Mouse (Mus musculus): Measurements from ENCODE around the gene Mrps23.

Mrps23 gene

DNA sequence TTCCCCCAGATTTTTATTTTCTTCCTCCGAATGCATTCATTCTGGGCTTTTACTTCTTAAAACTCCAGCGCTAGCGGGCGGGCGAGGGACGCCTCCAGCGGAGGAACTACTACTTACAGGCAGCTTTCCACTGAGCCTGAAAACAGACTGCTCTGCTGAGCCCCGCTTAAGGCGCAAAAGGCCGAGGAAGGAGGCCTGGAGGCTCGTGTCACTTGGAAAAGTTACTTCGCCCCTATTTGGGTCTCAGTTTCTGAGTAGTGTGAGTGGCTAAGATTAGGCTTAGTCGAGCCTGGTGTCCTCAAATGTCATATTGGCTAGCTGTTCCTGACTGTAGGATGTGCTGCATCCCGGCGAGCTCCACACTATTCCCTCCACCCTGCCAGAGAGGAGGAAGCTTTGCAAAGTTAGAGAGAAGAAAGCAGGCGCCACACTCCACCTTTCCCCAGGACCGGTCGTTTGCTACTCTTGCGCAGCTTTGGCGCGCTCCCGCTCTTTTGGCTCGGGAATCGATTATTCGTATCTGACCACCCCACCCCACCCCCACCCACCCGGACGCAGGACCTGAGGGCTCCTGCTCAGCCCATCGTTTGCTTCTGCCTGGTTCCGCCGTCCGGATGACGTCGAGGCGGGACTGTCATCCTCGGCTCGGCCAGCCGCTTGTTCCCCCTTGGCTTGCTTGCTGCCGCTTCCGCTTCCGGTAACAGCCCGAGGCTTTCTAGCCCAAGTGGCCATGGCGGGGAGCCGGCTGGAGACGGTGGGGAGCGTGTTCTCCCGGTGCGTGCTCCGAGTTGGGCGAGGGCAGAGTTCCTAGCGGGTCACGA lies at the start of gene Mrps23:
Gene Mrps23, plus strand, starts transcription at position 677 of the 821 bp plus-strand sequence.
- peak; percentile 97 for DNase-seq

DNA sequence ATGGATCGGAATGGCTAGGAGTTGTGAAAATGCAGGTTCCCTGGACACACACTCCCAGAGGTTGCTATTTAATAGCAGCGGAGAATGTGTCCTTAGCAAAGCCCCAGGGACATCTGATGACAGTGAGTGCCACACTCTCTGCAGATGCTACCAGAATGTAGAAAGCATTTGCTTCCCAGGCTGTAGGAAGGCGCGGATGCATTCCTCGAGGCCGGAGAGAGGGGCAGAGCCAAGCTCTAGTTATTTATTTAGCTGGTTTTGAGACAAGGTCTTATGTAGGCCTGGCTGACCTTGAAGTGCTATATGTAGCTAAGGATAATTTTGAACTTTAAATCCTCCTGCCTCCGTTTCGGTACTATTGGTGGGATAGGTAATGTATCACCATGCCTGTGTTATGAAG lies 49.7 kb upstream of the Mrps23 start:
- DNase-seq, result no peak

DNA sequence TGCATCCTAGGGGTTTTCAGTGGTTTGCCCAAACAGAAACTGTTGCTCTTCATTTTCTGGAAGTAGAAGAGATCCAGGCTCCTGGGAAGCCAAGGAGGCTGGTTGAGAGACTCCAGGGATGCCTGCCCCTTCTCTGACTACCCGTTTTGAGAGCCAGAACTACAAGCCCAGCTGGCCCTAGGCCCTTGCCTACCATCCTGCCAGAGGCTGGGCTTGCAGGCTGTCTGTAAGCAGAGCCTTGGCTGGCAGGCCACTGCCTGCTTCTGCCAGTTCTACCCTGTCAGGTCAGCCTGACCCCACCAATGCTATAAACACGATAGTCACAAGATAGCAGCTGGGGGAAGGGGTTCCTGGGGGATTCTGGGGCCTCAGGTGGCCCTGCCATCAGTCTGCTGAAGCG lies 48.7 kb upstream of the Mrps23 start:
- no peak for DNase-seq

DNA sequence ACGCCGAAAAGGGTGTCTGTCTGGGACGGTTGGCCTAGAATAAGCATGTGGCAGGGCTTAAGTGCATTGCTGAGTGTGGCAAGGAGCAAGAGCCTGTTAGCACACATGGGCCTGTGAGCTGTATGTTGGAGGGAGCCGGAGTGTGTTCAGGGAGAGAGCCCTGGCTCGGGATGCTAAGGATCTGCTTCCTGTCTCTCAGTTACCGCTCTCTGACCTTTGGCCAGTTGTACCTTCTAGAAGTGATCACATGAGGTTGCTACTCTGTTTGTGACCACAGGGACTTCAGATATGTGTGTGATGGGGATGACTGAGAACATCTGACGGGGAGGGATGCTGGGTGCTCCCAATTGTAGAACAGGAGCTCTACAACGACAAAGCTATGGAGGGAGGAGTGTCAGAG lies 48.2 kb upstream of the Mrps23 start:
- no peak for DNase-seq

DNA sequence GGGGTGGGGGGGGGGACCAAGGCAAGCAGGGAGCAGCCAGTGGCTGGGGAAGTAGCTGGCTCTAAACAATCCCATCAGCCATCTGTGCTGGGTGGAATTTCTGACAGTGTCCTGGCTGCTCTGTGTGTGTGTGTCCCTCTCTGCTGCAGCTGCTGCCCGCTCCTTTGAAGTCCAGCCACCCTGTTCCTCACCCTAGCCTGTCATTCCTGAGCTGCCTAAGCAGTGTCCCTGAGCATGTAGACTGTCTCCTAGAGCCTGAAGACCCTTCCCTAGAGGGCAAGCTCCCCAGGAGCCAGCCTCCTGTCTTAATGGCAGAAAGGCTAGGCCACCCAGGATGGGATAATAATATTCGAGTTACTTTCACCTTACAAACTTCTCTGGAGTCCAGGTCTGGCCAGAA lies 47.8 kb upstream of the Mrps23 start:
- DNase-seq, result no peak

DNA sequence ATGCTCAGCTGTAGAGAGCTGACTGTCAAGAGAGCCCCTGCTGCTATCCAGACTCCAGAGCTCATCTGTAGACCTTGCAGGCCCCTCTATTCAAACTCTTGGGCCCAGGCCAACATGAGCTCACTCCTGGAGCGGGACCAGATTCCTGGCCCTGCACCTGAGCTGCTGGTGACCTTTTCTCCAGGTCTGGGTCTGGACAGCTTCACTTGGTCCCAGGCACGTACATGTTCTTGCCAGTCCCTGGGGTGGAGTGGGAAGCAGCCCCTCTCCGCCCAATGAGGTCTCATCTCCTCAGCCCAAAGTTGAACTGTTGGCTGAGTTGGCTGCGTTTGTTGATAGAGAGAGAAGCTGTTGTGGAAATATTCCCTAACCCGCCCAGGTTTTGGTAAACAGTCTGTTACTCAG lies 45.3 kb upstream of the Mrps23 start:
- DNase-seq, result no peak

DNA sequence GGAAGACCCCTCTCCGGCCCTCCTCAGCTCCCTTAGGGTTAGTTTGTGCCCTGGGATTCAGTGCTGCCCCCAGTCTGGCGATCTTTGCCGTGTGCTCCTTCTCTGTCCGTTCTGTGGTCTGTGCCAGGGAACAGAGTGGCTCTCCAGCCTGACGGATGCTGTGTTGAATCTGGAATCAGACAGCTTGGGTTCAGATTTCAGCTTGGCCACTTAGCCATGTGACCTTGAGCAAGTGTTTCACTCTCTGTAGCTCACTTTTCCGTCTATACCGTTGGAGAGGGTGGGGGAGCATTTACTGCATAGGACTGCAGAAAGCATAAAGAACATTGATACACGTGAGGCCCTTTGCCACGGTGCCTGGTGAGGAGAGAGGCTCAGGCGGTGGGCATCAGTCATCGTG lies 44.8 kb upstream of the Mrps23 start:
- DNase-seq, result no peak

DNA sequence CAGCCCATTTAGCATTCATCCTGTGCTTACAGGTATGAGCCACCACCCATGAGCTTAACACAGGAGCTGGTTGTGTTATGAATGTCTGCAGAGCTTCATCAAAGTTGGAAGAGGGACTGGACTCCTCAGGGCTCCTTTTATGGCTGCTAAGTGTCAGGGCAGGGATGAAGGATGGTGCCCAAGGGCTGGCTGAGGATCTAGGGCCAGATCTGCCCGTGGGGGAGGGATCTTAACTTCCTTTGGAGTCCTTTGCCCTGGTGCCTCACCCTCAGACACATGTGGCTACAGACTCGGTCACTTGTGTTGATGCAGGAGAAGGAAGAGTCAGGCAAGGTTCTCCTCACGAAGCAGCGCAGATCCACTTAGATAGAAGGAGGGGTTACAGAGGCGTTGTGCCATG lies 43.9 kb upstream of the Mrps23 start:
- DNase-seq, result no peak

DNA sequence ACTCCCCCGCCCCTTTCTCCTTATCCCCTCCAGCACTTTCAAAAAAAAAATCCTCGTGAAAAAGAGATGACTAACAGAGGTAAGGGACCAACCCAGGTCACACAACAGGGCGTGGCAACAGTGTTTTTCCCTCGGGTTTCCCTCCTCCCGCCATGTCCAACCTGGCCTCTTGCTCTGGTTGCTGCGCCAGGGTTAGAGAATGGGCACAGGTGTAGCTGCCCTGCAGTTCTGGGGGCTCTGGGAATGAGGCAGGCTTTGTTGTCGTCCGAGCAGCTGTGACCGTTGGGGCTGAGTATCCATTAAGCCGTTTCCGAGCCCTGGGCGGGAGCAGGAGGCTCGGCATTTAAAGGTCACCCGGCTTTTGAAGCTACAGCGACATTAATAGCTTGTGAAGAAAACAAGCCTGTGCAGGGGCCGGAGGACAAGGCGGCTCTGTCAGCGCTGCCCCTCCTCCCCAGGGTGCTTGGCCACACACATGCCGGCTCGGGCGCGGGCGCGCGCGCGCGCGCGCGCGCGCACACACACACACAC lies 43.1 kb upstream of the Mrps23 start:
- peak; percentile 92 for DNase-seq

DNA sequence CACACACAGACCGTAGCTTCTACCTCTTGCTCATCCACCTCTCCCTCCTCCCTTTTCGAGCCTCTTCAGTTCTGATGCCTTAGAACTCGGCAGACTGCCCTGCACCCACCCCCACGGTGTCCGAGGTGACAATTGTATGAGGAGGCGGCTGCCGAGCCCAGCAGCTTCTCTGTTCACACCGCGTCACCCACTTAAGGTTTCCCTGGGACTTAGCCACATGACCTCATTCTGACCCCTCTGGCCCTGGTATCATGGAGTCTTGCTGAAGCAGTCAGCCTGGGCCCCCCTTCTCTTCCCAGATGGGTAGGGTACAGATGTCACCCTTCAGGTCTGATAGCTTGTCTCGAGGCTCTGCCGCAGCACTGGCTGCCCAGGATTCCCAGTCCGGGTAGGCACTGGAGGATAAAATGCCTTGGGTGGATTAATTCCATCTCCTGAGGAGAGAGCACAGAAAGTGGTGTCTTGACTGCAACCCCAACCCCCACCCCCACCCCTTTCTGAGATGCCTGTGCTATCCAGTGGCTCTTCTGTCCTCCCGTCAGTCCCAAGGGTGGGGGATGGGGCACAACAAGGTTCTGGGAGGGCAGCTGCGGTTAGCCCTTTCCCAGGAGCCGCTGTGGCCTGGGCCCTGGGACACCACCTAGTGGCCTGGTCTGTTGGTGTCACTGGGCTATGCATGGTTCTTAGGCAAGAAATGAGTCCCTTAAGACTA lies 42.4 kb upstream of the Mrps23 start:
- DNase-seq, result peak; percentile 94

DNA sequence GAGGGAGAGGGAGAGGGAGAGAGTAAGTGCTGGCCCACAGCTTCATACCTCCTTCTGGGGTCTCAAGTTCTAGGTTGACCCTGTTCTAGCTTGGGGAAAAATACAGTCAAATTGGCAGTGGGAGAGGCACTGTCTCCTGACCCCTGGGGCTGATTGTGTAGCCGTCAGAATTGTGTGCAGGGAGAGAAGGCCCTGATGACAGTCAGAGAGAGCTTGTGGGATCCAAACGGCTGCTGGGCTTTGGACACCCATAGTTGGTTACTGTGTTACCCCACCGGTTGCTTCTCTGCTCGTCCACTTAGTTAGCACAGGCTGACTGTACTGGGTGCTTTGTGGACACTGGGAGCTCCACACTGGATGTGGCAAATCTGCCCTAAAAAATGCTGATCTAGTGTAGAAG lies 41.4 kb upstream of the Mrps23 start:
- no peak for DNase-seq

DNA sequence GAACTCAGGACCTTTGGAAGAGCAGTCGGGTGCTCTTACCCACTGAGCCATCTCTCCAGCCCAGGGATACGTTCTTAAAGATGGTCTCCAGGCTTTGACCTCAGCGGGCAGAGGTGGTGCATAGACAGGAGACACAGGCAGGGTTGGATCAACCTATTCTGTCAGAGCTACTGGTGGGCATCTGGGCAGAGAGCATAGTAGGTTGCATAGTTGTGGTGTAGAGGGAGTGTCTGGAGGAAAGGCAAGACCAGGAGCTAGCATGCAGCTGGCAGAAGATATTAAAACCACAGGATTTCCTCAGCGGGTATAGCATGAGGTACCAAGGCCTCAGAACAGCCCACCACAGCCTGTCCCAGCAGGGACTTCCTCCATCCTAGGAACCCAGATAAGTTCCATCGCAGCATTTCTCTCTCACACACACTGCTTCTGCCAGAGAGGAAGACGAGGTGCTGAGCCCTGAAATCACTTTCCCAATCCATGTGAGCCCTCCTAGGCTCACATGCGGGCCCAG lies 39.9 kb upstream of the Mrps23 start:
- no peak for DNase-seq

DNA sequence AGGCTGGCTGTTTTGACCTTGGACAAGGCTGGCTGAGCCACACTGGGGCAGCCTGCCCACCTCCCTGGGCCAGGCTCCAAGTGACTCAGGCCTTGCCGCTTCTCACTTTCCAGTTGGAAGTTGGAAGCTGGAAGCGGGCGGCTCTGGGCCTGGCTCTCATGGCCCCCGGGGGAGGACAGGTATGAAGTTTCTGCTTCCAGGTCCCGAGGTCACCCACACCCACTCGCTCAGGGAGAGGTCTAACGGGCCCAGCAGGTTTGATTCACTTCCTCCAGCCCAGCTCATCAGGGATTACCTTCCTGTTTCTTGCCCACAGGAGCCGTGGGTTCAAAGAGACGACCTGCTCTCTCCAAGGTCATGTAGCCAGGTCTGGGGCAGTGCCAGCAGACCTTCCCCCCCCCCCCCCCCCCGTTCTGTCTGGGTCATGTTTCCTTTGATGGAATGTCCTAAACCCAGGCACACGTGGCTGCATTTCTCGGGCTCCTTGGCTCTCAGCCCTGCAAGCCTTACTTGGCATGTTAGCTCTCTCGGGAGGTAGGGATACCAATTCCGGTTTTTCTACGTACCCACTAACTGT lies 39.3 kb upstream of the Mrps23 start:
- peak; percentile 50 for DNase-seq

DNA sequence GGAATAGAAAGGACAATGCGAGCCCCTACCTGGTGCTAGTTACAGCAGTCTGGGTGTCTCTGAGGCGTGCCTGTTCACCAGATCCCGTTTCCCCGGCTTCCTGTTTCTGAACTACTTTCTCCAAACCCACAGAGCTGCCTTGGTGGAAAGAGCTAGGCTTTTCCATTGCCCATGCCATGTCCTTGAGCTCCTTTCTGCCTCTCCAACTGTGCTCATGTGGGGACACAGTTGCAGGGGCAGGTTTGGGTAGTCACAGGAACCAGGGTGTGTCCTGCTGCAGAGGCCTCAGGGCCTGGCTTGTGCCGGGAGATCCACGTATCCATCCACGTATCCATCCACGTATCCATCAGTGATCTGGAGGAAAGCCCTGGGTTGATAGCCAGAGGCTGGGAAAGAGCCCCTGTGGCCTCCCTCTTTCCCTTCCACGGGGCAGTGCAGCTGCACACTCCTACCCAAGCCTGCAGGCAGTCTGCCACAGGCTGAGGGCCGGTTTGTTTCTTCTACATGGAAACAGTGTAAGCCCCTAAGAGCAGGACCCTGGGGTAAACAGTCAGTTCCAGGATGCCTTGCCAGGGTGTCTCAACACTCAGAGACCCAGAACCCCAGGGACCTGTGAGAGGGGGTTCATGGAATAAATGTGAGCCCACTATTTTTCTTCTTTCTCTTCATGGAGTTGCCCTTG lies 38.4 kb upstream of the Mrps23 start:
- DNase-seq, result no peak

DNA sequence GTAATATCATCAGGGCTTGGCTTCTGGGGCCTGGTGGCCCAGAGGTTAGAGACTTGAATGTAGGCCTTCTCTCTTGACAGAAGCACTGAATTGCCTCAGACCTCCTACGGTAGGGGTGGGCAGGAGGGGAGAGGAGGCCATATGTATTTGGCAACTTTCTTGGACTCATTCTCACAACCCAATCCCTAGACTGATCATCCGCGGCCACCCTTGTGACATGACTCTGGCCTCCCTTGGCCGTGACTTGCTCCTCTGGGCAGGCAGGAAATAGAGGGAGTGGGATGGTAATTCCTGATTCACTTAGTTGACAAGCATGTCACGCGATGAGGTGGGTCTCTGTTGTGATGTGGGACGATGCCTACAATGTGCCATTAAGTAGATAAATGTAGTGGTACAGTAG lies 37.7 kb upstream of the Mrps23 start:
- DNase-seq, result no peak

DNA sequence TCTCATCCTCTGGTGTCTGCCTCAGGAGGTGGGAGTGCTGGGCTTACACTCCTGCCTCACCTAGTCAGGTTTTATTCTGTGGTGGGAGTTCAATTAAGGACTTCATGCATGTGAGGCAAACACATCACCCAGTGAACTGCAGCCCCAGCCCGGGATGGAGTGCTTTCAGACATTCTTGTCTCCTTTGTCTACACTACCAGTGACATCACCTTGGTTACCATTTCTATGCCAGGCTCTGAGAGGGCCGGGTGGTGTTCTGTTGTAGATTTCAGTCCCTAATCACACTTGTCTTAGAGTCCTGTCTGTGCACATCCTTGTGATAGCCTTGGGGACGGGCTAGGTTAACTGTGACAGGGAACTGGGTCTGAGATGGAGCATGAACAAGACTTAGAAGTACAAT lies 35.6 kb upstream of the Mrps23 start:
- DNase-seq, result no peak

DNA sequence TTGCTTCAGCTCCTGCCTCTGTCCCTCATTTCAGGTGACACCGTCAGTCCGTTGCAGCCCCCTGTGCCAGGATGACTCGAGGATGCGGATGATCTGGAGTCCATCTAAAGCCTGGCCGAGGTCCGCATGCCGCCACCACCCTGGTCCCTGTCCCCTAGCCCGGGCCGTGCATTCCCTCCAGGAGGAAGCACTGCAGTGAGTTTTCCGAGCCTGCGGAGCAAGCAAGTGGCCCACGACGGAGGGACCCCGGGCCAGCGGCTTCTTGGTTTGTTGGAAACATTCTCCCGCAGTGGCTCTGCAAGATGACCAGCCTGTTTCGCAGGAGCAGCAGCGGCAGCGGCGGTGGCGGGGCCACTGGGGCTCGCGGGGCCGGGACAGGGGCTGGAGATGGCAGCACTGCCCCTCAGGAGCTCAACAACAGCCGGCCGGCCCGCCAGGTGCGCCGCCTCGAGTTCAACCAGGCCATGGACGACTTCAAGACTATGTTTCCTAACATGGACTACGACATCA lies 34.6 kb upstream of the Mrps23 start:
- peak; percentile 39 for DNase-seq

DNA sequence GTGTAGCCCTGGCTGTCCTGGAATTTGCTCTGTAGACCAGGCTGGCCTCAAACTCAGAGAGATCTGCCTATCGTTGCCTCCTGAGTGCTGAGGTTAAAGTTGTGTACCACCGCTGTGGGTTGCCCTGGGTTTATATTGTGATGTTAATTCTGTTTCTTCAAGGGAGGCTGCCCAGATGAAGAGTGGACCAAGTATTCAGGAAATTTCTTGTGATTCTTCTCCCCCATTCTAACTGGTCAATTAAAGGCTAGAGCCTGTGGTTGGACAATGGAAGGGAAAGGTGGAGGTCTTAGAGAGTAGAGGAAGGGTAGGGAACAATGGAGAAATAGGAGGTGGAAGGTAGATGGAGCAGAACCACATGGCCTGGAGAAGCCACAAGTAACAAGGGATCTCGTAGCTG lies 33.6 kb upstream of the Mrps23 start:
- DNase-seq, result no peak

DNA sequence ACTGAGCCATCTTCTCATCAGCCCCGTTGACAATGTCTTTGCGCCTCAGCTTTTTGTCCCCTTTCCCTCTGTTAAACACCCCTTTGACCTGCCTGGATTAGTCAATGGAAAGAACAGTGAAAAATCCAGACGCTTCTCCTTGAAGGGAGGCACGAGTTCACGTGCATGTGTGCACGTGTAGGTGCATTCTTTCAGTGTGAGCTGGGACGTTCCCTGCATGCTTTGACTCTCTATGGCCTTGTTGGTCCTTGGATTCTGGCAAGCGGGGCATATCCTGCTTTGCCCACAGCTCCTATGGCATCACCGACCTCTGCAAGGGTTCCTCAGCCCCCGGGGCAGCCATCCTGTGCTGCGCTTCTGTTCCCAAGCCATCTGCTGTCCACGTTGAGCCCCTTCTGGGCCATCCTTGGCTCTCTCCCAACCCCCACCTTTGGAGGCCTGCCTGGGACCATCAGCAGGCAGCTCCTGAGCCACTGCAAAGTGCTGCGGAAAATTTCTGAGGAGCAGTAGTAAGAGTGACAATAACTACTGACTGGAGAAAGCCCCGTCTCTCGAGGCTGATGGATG lies 32.2 kb upstream of the Mrps23 start:
- peak; percentile 32 for DNase-seq

DNA sequence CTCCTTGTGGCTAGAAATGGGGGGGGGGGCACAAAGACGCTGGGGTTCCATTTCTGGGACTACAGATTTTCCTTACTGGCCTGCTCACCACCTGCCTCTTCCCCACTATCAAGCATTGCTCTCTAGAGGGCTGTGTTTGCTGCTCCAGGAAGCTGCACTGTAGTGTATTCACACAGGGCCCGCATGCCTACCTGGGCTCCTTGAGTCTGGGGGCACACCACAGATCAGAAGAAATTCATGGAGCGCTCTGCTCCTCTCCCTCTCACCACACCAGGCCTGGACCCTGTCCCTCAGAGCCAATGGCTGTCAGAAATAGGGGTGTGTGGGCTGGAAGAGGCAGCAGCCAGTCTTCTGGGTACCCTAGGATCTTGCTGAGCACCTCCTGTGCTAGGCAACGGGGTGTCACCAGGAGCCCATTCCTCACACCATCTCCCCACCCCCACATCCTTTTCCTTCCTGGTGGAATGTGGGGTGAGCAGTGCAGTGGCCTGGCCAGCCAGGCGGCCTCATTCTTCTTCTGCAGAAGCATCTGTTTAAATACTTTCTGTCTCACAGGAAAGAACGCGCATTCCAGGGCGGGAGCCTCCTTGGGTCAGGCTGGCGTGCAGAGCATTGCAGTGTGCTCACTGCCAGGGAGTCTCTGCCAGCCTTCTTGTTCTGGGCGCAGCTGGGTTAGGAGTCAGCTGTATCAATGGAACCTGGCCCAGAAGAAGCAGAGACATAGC lies 31.4 kb upstream of the Mrps23 start:
- peak; percentile 86 for DNase-seq

DNA sequence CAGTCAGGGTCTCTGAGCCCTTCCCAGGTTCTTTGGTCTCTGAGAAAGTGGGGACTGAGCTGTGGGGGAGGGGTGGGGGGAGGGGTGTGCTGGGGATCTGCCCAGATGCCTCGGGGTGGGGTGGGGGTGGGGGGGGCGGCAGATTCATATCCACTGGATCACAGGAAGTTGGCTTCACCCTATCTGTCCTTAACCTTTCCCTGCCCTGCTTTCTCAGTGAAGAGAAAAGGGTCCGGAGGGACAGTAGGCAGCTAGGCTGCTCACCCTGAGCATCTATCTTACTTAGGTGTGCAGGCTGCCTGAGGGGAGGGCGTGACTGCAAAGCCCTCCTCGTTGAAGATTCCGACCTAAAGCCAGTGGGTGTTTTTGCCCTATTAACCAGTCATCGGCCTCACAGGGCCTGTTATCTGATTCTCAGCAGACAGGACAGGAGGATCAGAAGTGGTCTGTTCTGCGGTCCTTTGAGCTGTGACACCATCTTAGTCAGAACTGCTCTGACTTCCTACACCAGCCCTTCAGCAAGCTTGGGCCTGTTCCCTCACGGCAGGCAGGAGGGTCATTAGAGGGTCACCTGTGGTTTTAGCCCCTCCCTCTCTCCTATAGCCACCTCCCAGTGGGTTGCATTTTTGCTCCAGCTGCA lies 30.7 kb upstream of the Mrps23 start:
- DNase-seq, result peak; percentile 56
